Mouse (Mus musculus) gastrocnemius, postnatal 14 days (tissue): ENCODE results near the gene Patj. TPM values are rescaled to one million over a fixed set of nuclear protein-coding genes. Genes with fewer than 3 reads are reported as not detected.

Source experiments
- DNase-seq: peaks from one replicate; pipeline ENCODE4 v3.0.0; 2021; ENCODE audit warnings: mixed read lengths
- intact Hi-C: fragments of 180-260 bp; cut with DNase I; formaldehyde crosslinking; loops from one replicate; pipeline ENCODE4 v1.15.1; 2025; ENCODE audit warnings: low total_unique reads
- total RNA-seq, 2 experiments: library from RNA; stranded (reverse); gene quantifications; 2 replicates each; pipeline ENCODE4 v1.2.3; 2021

Gene Patj
- total RNA-seq, 2 experiments from 2014 or later = 1.9 to 2.7 TPM

- intact Hi-C loops = no loop called here
- DNase-seq = no peak
These were observed 164.7 kb downstream of the Patj start for GRCm38 (mm10) chr4:98560196-98560830.

GRCm38 (mm10) chr4:98563082-98563481 is 167.5 kb downstream of the Patj start:
- no peak for DNase-seq
- intact Hi-C loops = no loop called here

GRCm38 (mm10) chr4:98563506-98564195 is 168.1 kb downstream of the Patj start:
- DNase-seq = no peak
- intact Hi-C loops = no loop called here

- DNase-seq = no peak
- intact Hi-C loops = no loop called here
These were observed 168.7 kb downstream of the Patj start for GRCm38 (mm10) chr4:98564196-98564865.

- DNase-seq = no peak
- intact Hi-C loops = no loop called here
These were observed 171.2 kb downstream of the Patj start for GRCm38 (mm10) chr4:98566741-98567140.

- intact Hi-C loops = no loop called here
- DNase-seq = no peak
These were observed 171.9 kb downstream of the Patj start for GRCm38 (mm10) chr4:98567457-98567856.

GRCm38 (mm10) chr4:98569904-98570303 is 174.3 kb downstream of the Patj start:
- intact Hi-C loops = no loop called here
- no peak for DNase-seq

- intact Hi-C loops = no loop called here
- DNase-seq = no peak
These were observed 181.7 kb downstream of the Patj start for GRCm38 (mm10) chr4:98577275-98577674.

GRCm38 (mm10) chr4:98577957-98578541 is 182.5 kb downstream of the Patj start:
- intact Hi-C loops = no loop called here

GRCm38 (mm10) chr4:98581456-98581855 is 185.9 kb downstream of the Patj start:
- no peak for DNase-seq
- intact Hi-C loops = no loop called here

More at GRCm38 (mm10) chr4:98577957-98578541, 182.5 kb downstream of the Patj start:
- no peak for DNase-seq

GRCm38 (mm10) chr4:98584023-98584422 is 188.4 kb downstream of the Patj start:
- intact Hi-C loops = no loop called here
- no peak for DNase-seq

- intact Hi-C loops = no loop called here
- DNase-seq = no peak
These were observed 190.7 kb downstream of the Patj start for GRCm38 (mm10) chr4:98586303-98586702.

- DNase-seq = no peak
- intact Hi-C loops = no loop called here
These were observed 192.1 kb downstream of the Patj start for GRCm38 (mm10) chr4:98587686-98588085.

GRCm38 (mm10) chr4:98593961-98594360 is 198.4 kb downstream of the Patj start:
- no peak for DNase-seq
- intact Hi-C loops = no loop called here

- intact Hi-C loops = no loop called here
- DNase-seq = no peak
These were observed 203.0 kb downstream of the Patj start for GRCm38 (mm10) chr4:98598546-98598971.

- no peak for DNase-seq
- intact Hi-C loops = no loop called here
These were observed 203.8 kb downstream of the Patj start for GRCm38 (mm10) chr4:98599358-98599757.

- no peak for DNase-seq
These were observed 207.5 kb downstream of the Patj start for GRCm38 (mm10) chr4:98603131-98603530.

GRCm38 (mm10) chr4:98610501-98610900 is 214.9 kb downstream of the Patj start:
- intact Hi-C loops = no loop called here
- DNase-seq = no peak

More at GRCm38 (mm10) chr4:98603131-98603530, 207.5 kb downstream of the Patj start:
- intact Hi-C loops = no loop called here

- intact Hi-C loops = no loop called here
- no peak for DNase-seq
These were observed 218.8 kb downstream of the Patj start for GRCm38 (mm10) chr4:98614395-98614794.

- no peak for DNase-seq
- intact Hi-C loops = no loop called here
These were observed 223.6 kb downstream of the Patj start for GRCm38 (mm10) chr4:98619199-98619598.
